In genomic region chr4:137945376-137945775, GRCm38 (mm10) we compare ENCODE assay signal across 11 mouse cellular contexts. TPM values are rescaled to one million over a fixed set of nuclear protein-coding genes. Genes with fewer than 3 reads are reported as not detected.
DNase-seq lines count a peak whose midpoint lies in the region; ATAC-seq and TF ChIP-seq lines count a peak whose summit lies in the region.
"Had no signal": no experiment of that assay in that cellular context is flagged by ENCODE, and none has a peak within 500 bp of the region (broad histone marks: within the 10 kb centered on the region; RNA-seq: fewer than 3 reads in every experiment).

No protein-coding gene starts in this region.

- no peak overlapping the region for H3K27ac ChIP-seq in left cerebral cortex, adult 2 months
- H3K27ac ChIP-seq in ES-E14 (ENCODE audit: insufficient read depth, low read depth, low read length, poor library complexity, severe bottlenecking): no peak overlapping the region
- H3K27ac ChIP-seq: forebrain, embryonic 13.5 days had no signal

- peak; percentile 65 for TF ChIP-seq CTCF in left cerebral cortex, adult 2 months (IDR thresholded peaks at IDR 0.05)

- no peak overlapping the region for H3K4me3 ChIP-seq in left cerebral cortex, adult 2 months
- H3K4me3 ChIP-seq in ES-E14 (ENCODE audit: insufficient read depth in 1 of 2, low read depth in 1 of 2, low read length in 2 of 2, poor library complexity in 1 of 2, severe bottlenecking in 1 of 2): no peak overlapping the region
- H3K4me3 ChIP-seq: forebrain, embryonic 13.5 days had no signal

- no peaks in the 10 kb centered on the region for H3K9me3 ChIP-seq in ES-E14 (ENCODE audit: control insufficient read depth, insufficient read depth, low read depth, low read length)
- H3K9me3 ChIP-seq: forebrain, embryonic 13.5 days had no signal

- intact Hi-C loops in left cerebral cortex, adult 2 months (cut with DNase I): no loop called here
- intact Hi-C loops in left cerebral cortex, postnatal 14 days (cut with DNase I): no loop called here

- no peak for ATAC-seq in CD4-positive, CD25-positive, alpha-beta regulatory T cell, adult 4 months
- ATAC-seq: forebrain, embryonic 13.5 days had no signal

- in situ Hi-C loops in ES-E14 (cut with MboI; ENCODE audit: low sequenced_read_pairs in 2 of 2, unreplicated experiment in 2 of 2): loop anchor here in 1 of 2 experiments (5.0 to 10.0 kb wide), 2 partner anchors 88 to 211 kb away; no protein-coding TSS in a partner anchor

- peaks cover 14% of the 10 kb centered on the region for H3K36me3 ChIP-seq in ES-E14 (ENCODE audit: control insufficient read depth, insufficient read depth, low read length, poor library complexity, severe bottlenecking)

- peaks cover 0 to 8% of the 10 kb centered on the region in 2 experiments; a peak in 1 of 4 replicates for H3K4me1 ChIP-seq in ES-E14 (ENCODE audit: control insufficient read depth in 2 of 2, insufficient read depth in 2 of 2, low read length in 2 of 2, poor library complexity in 1 of 2)

- no peak overlapping the region for H3K9ac ChIP-seq in ES-E14 (ENCODE audit: insufficient read depth, low read depth, low read length, poor library complexity, severe bottlenecking)
- H3K9ac ChIP-seq: forebrain, embryonic 13.5 days had no signal

- peak; percentile 56 for DNase-seq in CD4-positive, CD25-positive, alpha-beta regulatory T cell, adult 2 months (ENCODE audit: low read depth, low spot score)
- no peak for DNase-seq in left cerebral cortex, adult 2 months (ENCODE audit: extremely low spot score in 1 of 2, low spot score in 2 of 2)
- DNase-seq in left cerebral cortex, postnatal 14 days (ENCODE audit: low spot score in 2 of 2): no peak
- DNase-seq in ES-E14 (ENCODE audit: low read depth, low spot score): no peak
- DNase-seq in induced T-regulatory cell, adult 2 months (ENCODE audit: low read depth): peak; percentile 55
- DNase-seq in testis, postnatal 10 days (ENCODE audit: low spot score): no peak
- DNase-seq in kidney, adult 18-20 months: no peak
- DNase-seq: heart, postnatal 14 days; thymus, postnatal 4 days had no signal

TF ChIP-seq in ES-E14, 5 proteins besides CTCF, POLR2A, EP300 and RAD21:
- TF ChIP-seq HCFC1 (IDR thresholded peaks at IDR 0.05; ENCODE audit: borderline replicate concordance, insufficient read depth, low read length): no peak
- TF ChIP-seq ZC3H11A (IDR thresholded peaks at IDR 0.05; ENCODE audit: borderline replicate concordance, low read depth, low read length): 0 out of 2 replicates have a peak, but pooled peaks have one; percentile 28
- TF ChIP-seq MAFK (IDR thresholded peaks at IDR 0.05; ENCODE audit: insufficient read depth, low read depth, low read length): no peak
- no peak for TF ChIP-seq ZNF384 (IDR thresholded peaks at IDR 0.05; ENCODE audit: low read depth, low read length)

RNA-seq across cellular contexts. Expression of gene Eif4g3, which starts 47.4 kb away (rescaled TPM):
- 10 to 100 TPM; 42.5 to 49.0 TPM for polyA plus RNA-seq in CD4-positive, CD25-positive, alpha-beta regulatory T cell, adult 4 months (2017; shearing (Covaris generic))
- 100 to 1,000 TPM; 179 to 187 TPM for total RNA-seq in left cerebral cortex, adult 2 months (2021)
- 100 to 1,000 TPM; 199 TPM for total RNA-seq in left cerebral cortex, postnatal 14 days (2021)
- total RNA-seq in ES-E14 (2012; rRNA removed): 18.7 and 31.4 TPM in 2 replicates

Comparison
In these comparisons a context has a peak if more than half of its experiments do, and no peak if none do; other contexts are left out.
1. DNase-seq: peak in CD4-positive, CD25-positive, alpha-beta regulatory T cell, adult 2 months (single experiment) and induced T-regulatory cell, adult 2 months (single experiment); none in left cerebral cortex, adult 2 months (0 of 2), left cerebral cortex, postnatal 14 days (0 of 2), ES-E14 (single experiment), testis, postnatal 10 days (single experiment) and kidney, adult 18-20 months (single experiment).